Mouse (Mus musculus): ENCODE results near the gene Car8. TPM values are rescaled to one million over a fixed set of nuclear protein-coding genes. Genes with fewer than 3 reads are reported as not detected.
"Not testable (repeated sequence)": the region's sequence is repeated elsewhere in the genome, so short reads cannot be mapped to it uniquely, and the experiment has no call there.

Car8 gene
- total and polyA plus RNA-seq, 2 experiments from 2014 or later = 17.7 to 31.6 TPM

DNA sequence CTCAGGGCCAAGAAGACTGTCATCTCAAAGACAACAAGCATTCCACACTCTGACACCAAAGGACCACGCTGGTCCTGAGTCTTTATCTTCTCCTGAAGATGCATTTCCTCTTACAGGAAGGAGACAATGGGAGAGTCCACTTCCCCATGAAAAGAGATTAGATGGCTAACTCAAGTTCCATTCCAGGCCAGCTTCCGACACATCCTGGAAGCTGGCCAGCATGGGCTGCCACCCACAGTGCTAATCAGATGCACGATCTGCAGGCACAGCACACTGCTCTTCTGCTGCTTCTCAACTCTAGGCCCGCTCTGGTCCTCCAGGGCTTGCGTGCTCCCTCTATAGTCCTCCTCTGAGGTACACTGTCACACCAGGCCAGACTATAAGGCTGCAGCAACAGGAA, 40.8 kb downstream of the Car8 start:
- no peak for TF ChIP-seq CTCF (IDR thresholded peaks at IDR 0.05)
- no peaks in the 10 kb centered on the region for H3K36me3 ChIP-seq (ENCODE audit: insufficient read depth, low read length)
- WGBS = 56% methylated on average over 5 of the region's 5 CpGs
- no peak overlapping the region for H3K4me2 ChIP-seq (ENCODE audit: low read depth, low read length, poor library complexity, severe bottlenecking)
- no peak overlapping the region for H3K4me3 ChIP-seq (ENCODE audit: low read depth, low read length)
- no peak for ATAC-seq (ENCODE audit: low FRiP score)
- H3K9ac ChIP-seq (replicated peaks; ENCODE audit: low read length, poor library complexity, severe bottlenecking) = no peak overlapping the region
- H3K4me1 ChIP-seq (ENCODE audit: insufficient read depth, low read length) = no peaks in the 10 kb centered on the region
- H3K27me3 ChIP-seq (ENCODE audit: insufficient read depth, low read length) = no peaks in the 10 kb centered on the region
- H3K27ac ChIP-seq (ENCODE audit: low read depth, low read length) = no peak overlapping the region
- no peaks in the 10 kb centered on the region for H3K9me3 ChIP-seq (ENCODE audit: low read length)
- peak; percentile 14 for DNase-seq (ENCODE audit: low spot score)

DNA sequence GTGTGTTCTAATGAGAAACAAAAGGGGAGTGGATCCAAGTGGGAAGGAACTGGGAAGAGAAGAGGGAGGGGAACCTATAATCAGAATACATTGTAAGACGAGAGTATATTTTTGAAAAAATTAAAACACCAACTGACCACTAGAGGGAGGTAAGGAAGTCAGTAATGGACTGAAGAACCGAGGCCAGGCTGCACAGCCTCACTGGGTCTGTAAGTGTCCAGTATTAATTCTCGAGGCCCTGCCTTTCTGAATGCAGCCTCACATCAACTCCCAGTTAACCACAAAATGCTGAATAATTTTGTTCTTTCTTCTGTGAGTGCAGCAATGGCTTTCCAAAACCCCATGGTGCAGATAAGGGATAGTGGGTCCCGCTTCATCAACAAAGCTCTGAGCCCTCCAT, 48.4 kb downstream of the Car8 start:
- Histone ChIP-seq H3K4me1 (ENCODE audit: insufficient read depth, low read length) (no peaks in the 10 kb centered on the region), H3K9ac (replicated peaks; ENCODE audit: low read length, poor library complexity, severe bottlenecking) (no peak overlapping the region), H3K36me3 (ENCODE audit: insufficient read depth, low read length) (no peaks in the 10 kb centered on the region), H3K9me3 (ENCODE audit: low read length) (no peaks in the 10 kb centered on the region), H3K27me3 (ENCODE audit: insufficient read depth, low read length) (no peaks in the 10 kb centered on the region), H3K4me3 (ENCODE audit: low read depth, low read length) (no peak overlapping the region), H3K4me2 (ENCODE audit: low read depth, low read length, poor library complexity, severe bottlenecking) (no peak overlapping the region), H3K27ac (ENCODE audit: low read depth, low read length) (no peak overlapping the region)
- 77% methylated on average over 4 of the region's 4 CpGs for WGBS
- no peak for ATAC-seq (ENCODE audit: low FRiP score)
- TF ChIP-seq CTCF (IDR thresholded peaks at IDR 0.05) = peak; percentile 24; the same call in 1 of the 2 replicates
- no peak for DNase-seq (ENCODE audit: low spot score)

GRCm38 (mm10) chr4:8186921-8187687, 51.7 kb downstream of the Car8 start:
- Histone ChIP-seq H3K4me3 (ENCODE audit: low read depth, low read length) (no peak overlapping the region), H3K36me3 (ENCODE audit: insufficient read depth, low read length) (no peaks in the 10 kb centered on the region), H3K9me3 (ENCODE audit: low read length) (no peaks in the 10 kb centered on the region), H3K27me3 (ENCODE audit: insufficient read depth, low read length) (no peaks in the 10 kb centered on the region), H3K9ac (replicated peaks; ENCODE audit: low read length, poor library complexity, severe bottlenecking) (no peak overlapping the region), H3K4me2 (ENCODE audit: low read depth, low read length, poor library complexity, severe bottlenecking) (no peak overlapping the region), H3K4me1 (ENCODE audit: insufficient read depth, low read length) (no peaks in the 10 kb centered on the region), H3K27ac (ENCODE audit: low read depth, low read length) (no peak overlapping the region)
- DNase-seq (ENCODE audit: low spot score) (no peak), ATAC-seq (ENCODE audit: low FRiP score) (peak; percentile 54; the same call in 1 of the 2 replicates)
- no peak for TF ChIP-seq CTCF (IDR thresholded peaks at IDR 0.05)
- WGBS = 68% methylated on average over 8 of the region's 8 CpGs

DNA sequence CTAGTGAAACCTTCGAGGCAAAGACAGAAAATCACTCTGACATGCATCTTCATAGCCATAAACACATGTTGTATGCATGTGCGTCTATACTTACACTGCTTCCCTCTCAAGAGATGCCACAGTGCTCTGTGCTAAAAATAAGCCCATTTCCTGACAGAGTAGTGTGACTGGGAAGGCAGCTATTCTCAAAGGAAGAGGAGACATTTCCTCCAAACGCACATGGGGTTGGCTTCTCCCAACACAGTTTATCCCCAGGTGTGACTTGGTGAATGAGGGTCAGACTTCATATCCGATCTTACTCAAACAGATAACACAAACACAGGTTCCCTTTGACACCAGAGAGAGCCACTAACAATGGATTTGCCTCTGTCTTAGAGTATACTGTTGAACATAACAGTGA, 58.3 kb downstream of the Car8 start:
- Histone ChIP-seq H3K4me1 (ENCODE audit: insufficient read depth, low read length) (no peaks in the 10 kb centered on the region), H3K4me3 (ENCODE audit: low read depth, low read length) (no peak overlapping the region), H3K9me3 (ENCODE audit: low read length) (no peaks in the 10 kb centered on the region), H3K27ac (ENCODE audit: low read depth, low read length) (no peak overlapping the region), H3K9ac (replicated peaks; ENCODE audit: low read length, poor library complexity, severe bottlenecking) (no peak overlapping the region), H3K4me2 (ENCODE audit: low read depth, low read length, poor library complexity, severe bottlenecking) (no peak overlapping the region), H3K27me3 (ENCODE audit: insufficient read depth, low read length) (no peaks in the 10 kb centered on the region), H3K36me3 (ENCODE audit: insufficient read depth, low read length) (no peaks in the 10 kb centered on the region)
- no peak for TF ChIP-seq CTCF (IDR thresholded peaks at IDR 0.05)
- 80% methylated on average over 4 of the region's 4 CpGs for WGBS
- no peak for DNase-seq (ENCODE audit: low spot score)
- no peak for ATAC-seq (ENCODE audit: low FRiP score)

GRCm38 (mm10) chr4:8154589-8155198, 84.1 kb downstream of the Car8 start:
- ATAC-seq (ENCODE audit: low FRiP score) = no peak
- H3K9me3 ChIP-seq (ENCODE audit: low read length) = no peaks in the 10 kb centered on the region
- DNase-seq (ENCODE audit: low spot score) = no peak
- no peaks in the 10 kb centered on the region for H3K36me3 ChIP-seq (ENCODE audit: insufficient read depth, low read length)
- no peak for TF ChIP-seq CTCF (IDR thresholded peaks at IDR 0.05)
- H3K4me3 ChIP-seq (ENCODE audit: low read depth, low read length) = no peak overlapping the region
- H3K27ac ChIP-seq (ENCODE audit: low read depth, low read length) = no peak overlapping the region
- no peaks in the 10 kb centered on the region for H3K27me3 ChIP-seq (ENCODE audit: insufficient read depth, low read length)
- no peaks in the 10 kb centered on the region for H3K4me1 ChIP-seq (ENCODE audit: insufficient read depth, low read length)
- H3K4me2 ChIP-seq (ENCODE audit: low read depth, low read length, poor library complexity, severe bottlenecking) = no peak overlapping the region
- 84% methylated on average over 6 of the region's 6 CpGs for WGBS
- no peak overlapping the region for H3K9ac ChIP-seq (replicated peaks; ENCODE audit: low read length, poor library complexity, severe bottlenecking)

- not testable (repeated sequence) for H3K27me3 ChIP-seq (ENCODE audit: insufficient read depth, low read length); H3K4me2 ChIP-seq (ENCODE audit: low read depth, low read length, poor library complexity, severe bottlenecking); H3K36me3 ChIP-seq (ENCODE audit: insufficient read depth, low read length); H3K4me1 ChIP-seq (ENCODE audit: insufficient read depth, low read length); H3K9ac ChIP-seq (replicated peaks; ENCODE audit: low read length, poor library complexity, severe bottlenecking); H3K4me3 ChIP-seq (ENCODE audit: low read depth, low read length); ATAC-seq (ENCODE audit: low FRiP score); H3K27ac ChIP-seq (ENCODE audit: low read depth, low read length); DNase-seq (ENCODE audit: low spot score); H3K9me3 ChIP-seq (ENCODE audit: low read length)
- WGBS = 91% methylated on average over 5 of the region's 5 CpGs
These were observed 84.9 kb downstream of the Car8 start for GRCm38 (mm10) chr4:8153926-8154325.
